Mouse (Mus musculus) right cerebral cortex, postnatal 10 days (tissue): ENCODE measurements around the gene Chrna7.

Experiments used
- DNase-seq, 2 experiments: peaks; one replicate each; pipeline ENCODE4 v3.0.0; 2021; ENCODE audit warnings: low spot score in 2 of 2

The Chrna7 gene

GRCm38 (mm10) chr7:63084351-63085003, 127.9 kb downstream of the Chrna7 start:
- no peak for DNase-seq

GRCm38 (mm10) chr7:63060996-63061395, 151.4 kb downstream of the Chrna7 start:
- peak; percentile 29 to 34 for DNase-seq
